In genomic region chr13:56677731-56678130, GRCm38 (mm10) we compare ENCODE assay signal across 12 mouse cellular contexts. TPM values are rescaled to one million over a fixed set of nuclear protein-coding genes. Genes with fewer than 3 reads are reported as not detected.
DNase-seq lines count a peak whose midpoint lies in the region; ATAC-seq and TF ChIP-seq lines count a peak whose summit lies in the region.
"Had no signal": no experiment of that assay in that cellular context is flagged by ENCODE, and none has a peak within 500 bp of the region (broad histone marks: within the 10 kb centered on the region; RNA-seq: fewer than 3 reads in every experiment).

No protein-coding gene starts in this region.

- H3K4me2 ChIP-seq in heart, embryonic 15.5 days: 0 out of 2 replicates have a peak overlapping the region, but pooled peaks have one; percentile 7
- no peak overlapping the region for H3K4me2 ChIP-seq in lung, embryonic 14.5 days
- H3K4me2 ChIP-seq in stomach, postnatal 0 days (replicated peaks; ENCODE audit: low read depth): no peak overlapping the region
- H3K4me2 ChIP-seq: limb, embryonic 15.5 days had no signal

- no peaks in the 10 kb centered on the region for H3K36me3 ChIP-seq in heart, embryonic 15.5 days
- no peaks in the 10 kb centered on the region for H3K36me3 ChIP-seq in lung, embryonic 14.5 days (ENCODE audit: insufficient read depth)
- no peaks in the 10 kb centered on the region for H3K36me3 ChIP-seq in stomach, postnatal 0 days (ENCODE audit: control insufficient read depth, insufficient read depth, low read length)
- H3K36me3 ChIP-seq: limb, embryonic 15.5 days had no signal

- peaks cover 27% of the 10 kb centered on the region for H3K4me1 ChIP-seq in heart, embryonic 15.5 days (replicated peaks)
- H3K4me1 ChIP-seq in lung, adult 2 months (ENCODE audit: control insufficient read depth, insufficient read depth, low read length): peaks cover 14% of the 10 kb centered on the region
- H3K4me1 ChIP-seq in lung, embryonic 14.5 days (ENCODE audit: insufficient read depth): peaks cover 30% of the 10 kb centered on the region
- peaks cover 6% of the 10 kb centered on the region for H3K4me1 ChIP-seq in stomach, postnatal 0 days (replicated peaks; ENCODE audit: control insufficient read depth, insufficient read depth)

- no peaks in the 10 kb centered on the region for H3K9me3 ChIP-seq in heart, embryonic 15.5 days (replicated peaks)
- H3K9me3 ChIP-seq in lung, embryonic 14.5 days (ENCODE audit: low read depth, low read length): no peaks in the 10 kb centered on the region
- no peaks in the 10 kb centered on the region for H3K9me3 ChIP-seq in stomach, postnatal 0 days (ENCODE audit: control insufficient read depth, low read length)
- H3K9me3 ChIP-seq: limb, embryonic 15.5 days had no signal

- TF ChIP-seq CTCF in lung, adult 2 months (IDR thresholded peaks at IDR 0.05; ENCODE audit: insufficient read depth, low read length): no peak
- TF ChIP-seq CTCF in lung, embryonic 14.5 days (IDR thresholded peaks at IDR 0.05; ENCODE audit: low read depth): no peak
- TF ChIP-seq CTCF in stomach, postnatal 0 days (IDR thresholded peaks at IDR 0.05; ENCODE audit: low read depth): no peak

- no peak overlapping the region for H3K9ac ChIP-seq in heart, embryonic 15.5 days
- no peak overlapping the region for H3K9ac ChIP-seq in lung, embryonic 14.5 days
- H3K9ac ChIP-seq in stomach, postnatal 0 days (ENCODE audit: low read length): no peak overlapping the region
- H3K9ac ChIP-seq: forebrain, postnatal 0 days; limb, embryonic 15.5 days had no signal

- H3K4me3 ChIP-seq in heart, embryonic 15.5 days: no peak overlapping the region
- H3K4me3 ChIP-seq in lung, adult 2 months (replicated peaks; ENCODE audit: extremely low read depth, low read depth, low read length): no peak overlapping the region
- no peak overlapping the region for H3K4me3 ChIP-seq in lung, embryonic 14.5 days (ENCODE audit: low read depth, low read length)
- H3K4me3 ChIP-seq in stomach, postnatal 0 days (ENCODE audit: low read depth, low read length): no peak overlapping the region
- H3K4me3 ChIP-seq: limb, embryonic 15.5 days; megakaryocyte, embryonic 14.5 days had no signal

- TF ChIP-seq EP300 in stomach, postnatal 0 days (optimal IDR thresholded peaks at IDR 0.05): no peak

- WGBS in heart, embryonic 15.5 days: 67% methylated on average over 4 of the region's 4 CpGs
- 40% methylated on average over 4 of the region's 4 CpGs for WGBS in lung, adult 2 months
- 71% methylated on average over 4 of the region's 4 CpGs for WGBS in lung, embryonic 14.5 days
- WGBS in stomach, postnatal 0 days: 72% methylated on average over 4 of the region's 4 CpGs

- no peak for TF ChIP-seq POLR2A in lung, adult 2 months (IDR thresholded peaks at IDR 0.05; ENCODE audit: borderline replicate concordance, extremely low read depth, low read depth, low read length)

- ATAC-seq in heart, embryonic 15.5 days (replicated peaks; ENCODE audit: insufficient number of reproducible peaks, insufficient read depth, low FRiP score, low read depth): no peak
- no peak for ATAC-seq in lung, embryonic 14.5 days (ENCODE audit: insufficient read depth)
- ATAC-seq in stomach, postnatal 0 days (ENCODE audit: low FRiP score, low TSS enrichment): no peak

- peak overlapping the region; percentile 52 for H3K27ac ChIP-seq in heart, embryonic 15.5 days
- H3K27ac ChIP-seq in lung, embryonic 14.5 days (ENCODE audit: low read depth): peak overlapping the region; percentile 62; the same call in 1 of the 2 replicates
- peak overlapping the region; percentile 75 for H3K27ac ChIP-seq in stomach, postnatal 0 days (replicated peaks)
- H3K27ac ChIP-seq: limb, embryonic 15.5 days had no signal

- no peak for DNase-seq in heart, postnatal 4 days
- DNase-seq in lung, adult 2 months: peak; percentile 36
- no peak for DNase-seq in lung, postnatal 25 days (ENCODE audit: low spot score)
- no peak for DNase-seq in lung, embryonic 14.5 days
- no peak for DNase-seq in stomach, postnatal 0 days (ENCODE audit: low spot score)
- DNase-seq in gastrocnemius, postnatal 4 days (ENCODE audit: low spot score in 2 of 2): no peak
- DNase-seq: gastrocnemius, postnatal 36 days; thymus, postnatal 14 days had no signal

- H3K27me3 ChIP-seq in heart, embryonic 15.5 days: no peaks in the 10 kb centered on the region
- no peaks in the 10 kb centered on the region for H3K27me3 ChIP-seq in lung, embryonic 14.5 days (ENCODE audit: insufficient read depth, low read length)
- H3K27me3 ChIP-seq in stomach, postnatal 0 days (ENCODE audit: control insufficient read depth, insufficient read depth, low read length): no peaks in the 10 kb centered on the region
- H3K27me3 ChIP-seq: limb, embryonic 15.5 days had no signal

RNA-seq across cellular contexts. Expression of gene Smad5, which starts 25.1 kb away (rescaled TPM):
- 14.7 and 17.5 TPM in 2 replicates for polyA plus RNA-seq in heart, embryonic 15.5 days (2015; fragmentation: Nextera tagmentation; extraction: Ambion mirVana)
- total RNA-seq in heart, postnatal 4 days (2021): 10 to 100 TPM; 48.8 to 54.3 TPM
- 20.3 and 27.1 TPM in 2 replicates for polyA plus RNA-seq in lung, adult 2 months (2012; rRNA removed)
- 59.2 and 62.0 TPM in 2 replicates for polyA plus RNA-seq in lung, embryonic 14.5 days (2014; fragmentation: Nextera tagmentation; extraction: Ambion mirVana)
- polyA plus RNA-seq in stomach, postnatal 0 days (2015; fragmentation: Nextera tagmentation; extraction: Ambion mirVana): 9.4 and 10.3 TPM in 2 replicates
- total RNA-seq in gastrocnemius, postnatal 4 days (2021): 10 to 100 TPM; 47.6 to 52.3 TPM
